Mouse (Mus musculus) heart, embryonic 12.5 days (tissue): ENCODE measurements around the gene Ptprc. TPM values are rescaled to one million over a fixed set of nuclear protein-coding genes. Genes with fewer than 3 reads are reported as not detected.

ENCODE experiments used
- ATAC-seq: fragments of 200-750 bp; cut with Nextera tagmentation; 2 replicates; pipeline ENCODE4 v1.8.0; 2017; ENCODE audit warnings: moderate TSS enrichment, moderate library complexity; ENCODE audit not compliant: insufficient number of reproducible peaks, low FRiP score
- H3K27ac ChIP-seq: fragments of 300-500 bp; sonication (generic); 2 replicates; pipeline ENCODE4 v1.5.1; 2016; ENCODE audit warnings: mild to moderate bottlenecking, moderate library complexity; ENCODE audit not compliant: poor library complexity, severe bottlenecking
- H3K27me3 ChIP-seq: fragments of 300-500 bp; sonication (generic); replicated peaks from 2 replicates; pipeline ENCODE4 v1.6.1; 2016; ENCODE audit warnings: mild to moderate bottlenecking, moderate library complexity
- H3K36me3 ChIP-seq: fragments of 300-500 bp; sonication (generic); 2 replicates; pipeline ENCODE4 v1.6.1; 2016; ENCODE audit warnings: mild to moderate bottlenecking, moderate library complexity
- H3K4me1 ChIP-seq: fragments of 300-500 bp; sonication (generic); replicated peaks from 2 replicates; pipeline ENCODE4 v1.6.1; 2016; ENCODE audit warnings: mild to moderate bottlenecking
- H3K4me2 ChIP-seq: fragments of 300-500 bp; sonication (generic); 2 replicates; pipeline ENCODE4 v1.6.1; 2016; ENCODE audit warnings: mild to moderate bottlenecking, moderate library complexity
- H3K4me3 ChIP-seq: fragments of 300-500 bp; sonication (generic); 2 replicates; pipeline ENCODE4 v1.5.1; 2016; ENCODE audit warnings: mild to moderate bottlenecking
- H3K9ac ChIP-seq: fragments of 300-500 bp; sonication (generic); 2 replicates; pipeline ENCODE4 v1.6.1; 2016; ENCODE audit warnings: mild to moderate bottlenecking, moderate library complexity
- H3K9me3 ChIP-seq: fragments of 300-500 bp; sonication (generic); replicated peaks from 2 replicates; pipeline ENCODE4 v1.6.1; 2016; ENCODE audit warnings: mild to moderate bottlenecking, moderate library complexity
- WGBS: fragments of 180-500 bp; shearing (Covaris S2); methylation state at CpG from one replicate; pipeline ENCODE4 v1.1.7; 2016; 5-methylcytosine and 5-hydroxymethylcytosine counted together
- polyA plus RNA-seq: library from polyadenylated mRNA; unstranded; fragments of >200 nt; fragmentation: Nextera tagmentation; extraction: Ambion mirVana; gene quantifications from 2 replicates; pipeline ENCODE4 v1.2.1, GENCODE M21; 2016

Gene Ptprc
- polyA plus RNA-seq, 1 experiment from 2014 or later = 0.83 TPM

DNA sequence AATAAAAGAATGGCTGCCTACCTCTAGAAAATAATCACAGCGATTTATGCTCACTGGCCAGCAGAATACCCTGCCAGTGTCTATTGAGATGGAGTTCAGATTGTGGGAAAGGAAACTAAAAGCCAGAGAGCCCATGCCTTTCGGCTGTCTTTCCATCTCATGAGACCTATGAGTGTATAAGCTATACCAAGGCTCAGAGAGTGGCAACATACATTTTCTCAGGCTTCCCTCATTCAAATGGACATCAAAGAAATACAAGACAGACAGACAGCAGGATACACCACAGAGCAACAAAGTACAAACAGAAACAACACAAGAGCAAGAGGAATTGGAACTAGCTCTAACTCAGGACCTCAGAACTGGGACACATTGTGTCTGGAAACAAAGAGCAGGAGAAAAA is 43.8 kb downstream of the Ptprc start:
- Histone ChIP-seq H3K9me3 (no peaks in the 10 kb centered on the region), H3K27me3 (no peaks in the 10 kb centered on the region), H3K27ac (no peak overlapping the region), H3K36me3 (no peaks in the 10 kb centered on the region), H3K4me2 (no peak overlapping the region), H3K4me1 (0 out of 2 replicates have a peak, but pooled peaks cover 4% of the 10 kb centered on the region), H3K4me3 (no peak overlapping the region), H3K9ac (no peak overlapping the region)
- no peak for ATAC-seq
- WGBS = 62% methylated on average over 2 of the region's 2 CpGs

DNA sequence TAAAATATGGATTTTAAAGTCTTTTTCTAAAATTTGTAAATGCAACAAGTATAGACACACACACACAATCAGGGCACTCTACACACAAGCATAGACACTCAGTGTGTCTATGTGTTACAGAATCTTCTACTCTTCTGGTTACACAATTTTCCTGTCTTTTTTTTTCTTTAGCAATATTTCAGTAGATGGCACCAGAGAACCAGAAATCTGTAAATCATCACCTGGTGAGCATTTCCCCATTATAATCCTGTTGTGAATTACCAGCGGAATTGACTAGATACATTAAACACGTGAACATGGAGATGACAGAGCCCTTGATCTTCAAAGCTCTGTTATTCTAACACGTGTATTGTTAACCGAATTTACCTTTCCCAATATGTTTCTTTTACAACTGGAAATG is 45.4 kb downstream of the Ptprc start:
- no peaks in the 10 kb centered on the region for H3K4me1 ChIP-seq
- WGBS = 59% methylated on average over 4 of the region's 4 CpGs
- H3K4me2 ChIP-seq = no peak overlapping the region
- no peak for ATAC-seq
- no peaks in the 10 kb centered on the region for H3K27me3 ChIP-seq
- no peak overlapping the region for H3K9ac ChIP-seq
- H3K27ac ChIP-seq = no peak overlapping the region
- H3K9me3 ChIP-seq = no peaks in the 10 kb centered on the region
- H3K4me3 ChIP-seq = no peak overlapping the region
- no peaks in the 10 kb centered on the region for H3K36me3 ChIP-seq

DNA sequence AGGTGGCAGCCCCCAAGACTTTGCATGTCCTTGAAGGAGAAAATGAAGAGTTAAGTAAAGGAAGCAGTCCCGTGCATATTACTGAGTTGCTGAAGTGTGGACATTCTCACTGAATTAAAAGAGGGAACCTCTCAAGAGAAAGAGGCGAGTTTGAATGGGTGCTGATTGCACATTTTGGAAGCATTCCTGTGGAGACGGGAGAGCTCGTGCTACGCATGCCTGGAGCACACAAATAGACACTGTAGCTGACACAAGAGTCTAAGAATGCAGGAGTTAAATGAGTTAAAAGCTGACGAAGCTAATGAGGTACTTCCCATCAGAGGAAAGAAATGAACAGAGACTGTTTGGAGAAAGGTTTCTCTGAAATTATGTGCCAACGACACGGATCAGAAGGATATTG is 48.7 kb downstream of the Ptprc start:
- Histone ChIP-seq H3K4me1 (no peaks in the 10 kb centered on the region), H3K27me3 (no peaks in the 10 kb centered on the region), H3K4me3 (no peak overlapping the region), H3K9ac (no peak overlapping the region), H3K4me2 (peak overlapping the region; percentile 41), H3K9me3 (no peaks in the 10 kb centered on the region), H3K27ac (no peak overlapping the region), H3K36me3 (no peaks in the 10 kb centered on the region)
- 35% methylated on average over 8 of the region's 8 CpGs for WGBS
- ATAC-seq = no peak

DNA sequence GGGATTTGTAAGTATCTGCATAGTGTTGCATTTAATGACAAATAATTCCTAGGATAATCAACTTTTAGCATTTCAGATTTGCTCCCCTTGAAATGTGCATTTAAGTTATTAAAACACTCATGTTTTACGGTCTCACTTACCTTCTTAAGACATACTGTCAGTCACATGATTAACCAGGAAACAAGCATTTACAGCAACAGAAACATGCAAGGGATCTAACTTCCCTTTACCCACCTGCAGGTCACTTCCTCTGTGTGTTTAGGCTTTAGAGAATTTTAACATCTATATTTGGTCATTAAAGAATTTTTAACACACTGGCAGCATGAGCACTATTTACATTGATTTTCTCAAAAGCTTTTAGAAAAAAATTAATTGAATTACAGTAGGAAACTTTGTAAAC is 50.2 kb downstream of the Ptprc start:
- ATAC-seq = no peak
- Histone ChIP-seq H3K4me1 (no peaks in the 10 kb centered on the region), H3K9ac (no peak overlapping the region), H3K4me2 (no peak overlapping the region), H3K27me3 (no peaks in the 10 kb centered on the region), H3K4me3 (no peak overlapping the region), H3K27ac (no peak overlapping the region), H3K36me3 (no peaks in the 10 kb centered on the region), H3K9me3 (no peaks in the 10 kb centered on the region)
- 78% methylated on average over 1 of the region's 1 CpGs for WGBS

DNA sequence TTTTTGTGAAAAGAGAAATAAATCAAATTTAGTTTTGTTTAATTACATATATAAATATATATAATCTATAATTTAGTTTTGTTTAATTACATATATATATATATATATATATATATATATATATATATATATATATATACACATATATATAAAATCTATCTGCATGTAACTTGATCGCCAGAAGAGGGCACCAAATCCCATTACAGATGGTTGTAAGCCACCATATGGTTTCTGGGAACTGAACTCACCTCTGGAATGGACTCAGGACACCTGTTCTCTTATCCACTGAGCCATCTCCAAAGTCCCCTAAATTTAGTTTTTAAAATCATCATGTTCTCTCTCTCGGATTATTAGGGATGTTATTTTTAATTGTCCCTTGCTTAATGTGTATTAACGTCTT is 51.6 kb downstream of the Ptprc start:
- Histone ChIP-seq H3K4me2 (no peak overlapping the region), H3K9me3 (no peaks in the 10 kb centered on the region), H3K36me3 (no peaks in the 10 kb centered on the region), H3K4me1 (no peaks in the 10 kb centered on the region), H3K4me3 (no peak overlapping the region), H3K27ac (no peak overlapping the region), H3K9ac (no peak overlapping the region), H3K27me3 (no peaks in the 10 kb centered on the region)
- WGBS = 37% methylated on average over 3 of the region's 3 CpGs
- ATAC-seq = no peak

DNA sequence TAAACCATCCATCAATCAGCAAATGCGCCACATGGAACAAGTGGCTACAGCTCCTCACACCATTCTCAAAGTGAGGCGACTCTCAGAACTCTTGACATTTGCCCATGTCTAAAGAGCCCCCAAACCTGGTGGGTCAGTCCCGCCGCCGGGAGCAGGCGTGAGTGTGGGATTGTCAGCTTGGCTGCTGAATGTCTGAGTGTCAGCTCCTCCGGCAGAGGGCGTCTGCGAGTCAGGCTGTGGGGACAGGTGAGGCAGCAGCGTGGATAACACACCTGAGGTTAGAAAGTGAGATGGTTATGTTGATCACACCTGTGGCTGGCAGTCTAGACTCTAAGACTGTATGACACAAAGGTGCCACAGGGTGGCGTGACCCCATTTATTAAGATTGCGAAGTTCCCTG is 55.6 kb downstream of the Ptprc start:
- no peaks in the 10 kb centered on the region for H3K4me1 ChIP-seq
- H3K36me3 ChIP-seq = no peaks in the 10 kb centered on the region
- H3K9me3 ChIP-seq = no peaks in the 10 kb centered on the region
- no peak overlapping the region for H3K27ac ChIP-seq
- H3K27me3 ChIP-seq = no peaks in the 10 kb centered on the region
- H3K4me3 ChIP-seq = no peak overlapping the region
- H3K4me2 ChIP-seq = no peak overlapping the region
- ATAC-seq = no peak
- 41% methylated on average over 12 of the region's 12 CpGs for WGBS
- no peak overlapping the region for H3K9ac ChIP-seq

DNA sequence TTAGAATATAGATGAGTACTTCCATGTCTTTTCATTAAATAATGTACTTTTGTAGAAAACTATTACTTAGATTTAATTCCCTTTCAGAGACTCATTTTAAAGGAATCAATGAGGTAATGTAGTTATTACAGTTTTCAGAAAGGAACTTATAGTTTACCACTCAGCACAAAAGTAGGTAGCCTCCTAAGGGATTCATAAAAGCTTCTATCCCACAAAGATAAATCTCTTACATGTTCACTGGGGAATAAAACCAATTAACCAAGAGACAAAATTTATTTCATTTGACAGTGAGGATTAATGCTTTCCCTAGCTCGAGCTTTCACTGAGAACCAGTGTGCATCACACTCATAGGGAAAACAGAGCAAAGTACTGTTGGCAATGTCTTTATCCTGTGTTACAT is 82.3 kb downstream of the Ptprc start:
- WGBS = 63% methylated on average over 1 of the region's 1 CpGs
- H3K36me3 ChIP-seq = no peaks in the 10 kb centered on the region
- H3K9me3 ChIP-seq = no peaks in the 10 kb centered on the region
- H3K4me2 ChIP-seq = no peak overlapping the region
- no peak overlapping the region for H3K9ac ChIP-seq
- no peaks in the 10 kb centered on the region for H3K27me3 ChIP-seq
- H3K27ac ChIP-seq = no peak overlapping the region
- ATAC-seq = no peak
- no peaks in the 10 kb centered on the region for H3K4me1 ChIP-seq
- no peak overlapping the region for H3K4me3 ChIP-seq

DNA sequence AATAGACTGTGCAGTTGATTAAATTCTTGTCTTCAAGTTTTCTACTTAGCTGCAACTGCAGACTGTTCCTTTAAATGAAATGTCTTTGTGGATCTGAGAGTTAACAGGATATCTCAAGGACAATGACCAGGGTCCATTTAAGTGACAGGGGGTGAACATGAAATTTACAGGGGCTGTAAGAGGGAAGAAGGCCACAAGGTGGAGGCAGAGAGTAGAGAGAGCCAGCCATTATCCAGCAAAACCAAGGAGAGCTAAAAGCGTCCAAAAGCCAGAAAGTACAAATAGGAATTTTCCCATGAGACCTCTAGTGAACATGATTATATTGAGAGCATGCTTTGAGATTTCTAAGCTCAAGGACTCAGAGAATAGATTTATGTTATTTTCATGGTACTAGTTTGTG is 89.7 kb downstream of the Ptprc start:
- ATAC-seq = no peak
- H3K9ac ChIP-seq = no peak overlapping the region
- WGBS = 4% methylated on average over 1 of the region's 1 CpGs
- H3K4me1 ChIP-seq = no peaks in the 10 kb centered on the region
- no peak overlapping the region for H3K27ac ChIP-seq
- no peak overlapping the region for H3K4me3 ChIP-seq
- H3K36me3 ChIP-seq = no peaks in the 10 kb centered on the region
- H3K4me2 ChIP-seq = no peak overlapping the region
- H3K27me3 ChIP-seq = no peaks in the 10 kb centered on the region
- no peaks in the 10 kb centered on the region for H3K9me3 ChIP-seq

DNA sequence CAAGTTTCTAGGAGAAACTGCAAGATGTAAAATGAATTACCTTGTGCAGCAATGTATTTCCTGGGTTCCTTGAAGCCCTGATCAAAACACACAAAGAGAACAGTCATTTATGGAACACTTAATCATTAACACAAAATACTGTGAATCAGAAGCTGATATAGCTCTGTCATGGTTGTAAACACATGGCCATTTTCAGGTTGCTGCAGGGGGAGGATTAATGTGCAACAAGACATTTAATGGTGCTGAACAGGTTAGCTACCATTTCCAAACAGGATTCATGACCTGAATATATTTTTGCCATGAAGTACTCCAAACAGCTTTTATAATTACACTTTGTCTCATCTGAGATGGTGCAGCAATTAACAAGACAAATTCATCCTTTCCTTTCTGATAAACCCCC is 91.8 kb downstream of the Ptprc start:
- Histone ChIP-seq H3K4me1 (no peaks in the 10 kb centered on the region), H3K9ac (no peak overlapping the region), H3K27ac (no peak overlapping the region), H3K4me2 (no peak overlapping the region), H3K4me3 (no peak overlapping the region), H3K36me3 (no peaks in the 10 kb centered on the region), H3K9me3 (no peaks in the 10 kb centered on the region), H3K27me3 (no peaks in the 10 kb centered on the region)
- no peak for ATAC-seq

DNA sequence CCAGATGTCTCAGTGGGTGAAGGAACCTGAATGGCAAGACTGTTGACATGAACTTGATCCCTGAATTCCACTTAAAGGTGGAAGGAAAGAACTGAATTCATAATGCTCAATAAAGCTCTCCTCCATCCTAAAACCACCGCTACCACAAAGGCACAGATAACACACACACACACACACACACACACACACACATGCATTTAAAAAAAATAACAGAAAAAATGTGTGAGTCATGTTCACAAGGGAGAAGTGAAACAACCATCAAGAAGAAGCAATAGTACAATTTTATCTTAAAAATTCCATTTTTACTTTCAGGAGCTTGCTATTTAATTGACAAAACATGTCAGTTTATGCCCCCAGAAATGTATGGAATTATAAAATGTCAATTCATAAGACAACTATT is 95.2 kb downstream of the Ptprc start:
- no peak for ATAC-seq
- no peak overlapping the region for H3K9ac ChIP-seq
- WGBS = 71% methylated on average over 1 of the region's 1 CpGs
- no peaks in the 10 kb centered on the region for H3K36me3 ChIP-seq
- H3K4me3 ChIP-seq = no peak overlapping the region
- H3K27me3 ChIP-seq = no peaks in the 10 kb centered on the region
- no peaks in the 10 kb centered on the region for H3K4me1 ChIP-seq
- no peak overlapping the region for H3K4me2 ChIP-seq
- no peaks in the 10 kb centered on the region for H3K9me3 ChIP-seq
- H3K27ac ChIP-seq = no peak overlapping the region

DNA sequence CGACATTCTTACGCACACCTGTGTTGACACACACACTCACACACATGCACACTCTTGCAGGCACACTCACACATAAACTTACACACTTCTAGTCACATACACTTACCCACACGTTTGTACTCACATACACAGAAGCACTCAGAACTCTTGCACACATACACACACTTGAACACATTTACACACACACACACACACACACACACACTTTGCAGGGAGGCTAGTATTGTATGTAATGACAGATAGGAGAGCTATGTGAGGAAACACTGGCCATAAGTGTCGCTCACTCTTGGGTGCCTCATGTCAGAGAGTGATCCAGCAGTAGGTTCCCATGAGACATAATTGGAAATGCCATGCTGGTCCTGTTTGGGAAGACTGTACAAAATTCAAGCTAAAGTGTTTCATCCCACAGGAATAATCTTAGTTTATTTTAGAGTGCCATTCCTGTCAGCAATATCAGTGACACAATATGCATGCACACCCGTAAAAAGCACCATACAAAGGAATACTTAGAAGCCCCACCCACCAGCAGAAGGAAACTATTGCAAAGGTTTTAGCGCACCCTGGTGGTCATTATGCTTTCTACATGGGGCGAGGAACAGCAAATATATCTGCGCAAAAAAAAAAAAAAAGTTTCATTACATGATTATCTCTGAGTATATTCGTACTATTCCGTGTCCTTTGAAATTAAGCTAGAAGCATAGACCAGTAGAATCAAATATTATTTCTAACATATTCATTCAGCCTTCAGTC is 131.1 kb downstream of the Ptprc start:
- Histone ChIP-seq H3K36me3 (no peaks in the 10 kb centered on the region), H3K4me2 (peak overlapping the region; percentile 8; the same call in 1 of the 2 replicates)
- 0 out of 2 replicates have a peak, but pooled peaks have one; percentile 36 for ATAC-seq

DNA sequence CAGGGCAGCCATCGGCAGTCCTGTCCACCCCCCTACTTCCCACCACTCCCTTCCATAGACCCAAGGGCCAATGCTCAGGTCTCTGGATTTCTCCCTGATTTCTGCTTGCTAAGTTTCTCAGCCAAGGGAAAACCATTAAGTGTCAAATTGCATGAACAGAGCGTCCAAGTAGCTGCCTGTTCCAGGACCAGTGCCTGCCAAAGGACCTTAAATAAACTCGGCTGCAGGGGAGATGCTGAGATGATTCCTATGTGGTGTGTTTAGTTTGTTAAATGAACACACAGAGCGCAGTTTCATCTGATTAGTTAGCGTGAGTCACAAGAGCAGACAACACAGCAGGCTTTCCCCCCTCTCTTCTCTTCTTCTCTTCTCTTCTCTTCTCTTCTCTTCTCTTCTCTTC is 135.0 kb downstream of the Ptprc start:
- Histone ChIP-seq H3K9ac (no peak overlapping the region), H3K27me3 (no peaks in the 10 kb centered on the region), H3K4me3 (no peak overlapping the region), H3K36me3 (no peaks in the 10 kb centered on the region), H3K4me2 (no peak overlapping the region), H3K4me1 (peaks cover 4% of the 10 kb centered on the region), H3K9me3 (no peaks in the 10 kb centered on the region), H3K27ac (no peak overlapping the region)
- ATAC-seq = no peak
- 51% methylated on average over 5 of the region's 5 CpGs for WGBS

More for the DNA sequence above, 131.1 kb downstream of the Ptprc start:
- no peaks in the 10 kb centered on the region for H3K9me3 ChIP-seq
- 35% methylated on average over 10 of the region's 10 CpGs for WGBS
- no peak overlapping the region for H3K27ac ChIP-seq
- H3K4me1 ChIP-seq = peaks cover 4% of the 10 kb centered on the region
- no peak overlapping the region for H3K9ac ChIP-seq
- no peaks in the 10 kb centered on the region for H3K27me3 ChIP-seq
- H3K4me3 ChIP-seq = no peak overlapping the region
